Mouse (Mus musculus) urinary bladder, postnatal 4 days (tissue): ENCODE measurements around the gene Nkap.
"Not testable (repeated sequence)": the region's sequence is repeated elsewhere in the genome, so short reads cannot be mapped to it uniquely, and the experiment has no call there.

Source experiments
- DNase-seq, 2 experiments: peaks; one replicate each; pipeline ENCODE4 v3.0.0; 2021 to 2022; ENCODE audit warnings: low spot score in 2 of 2

The Nkap gene

GRCm38 (mm10) chrX:37126671-37127358, at the start of gene Nkap:
Gene Nkap, plus strand, starts transcription at chrX:37126795.
- peak; percentile 51 to 63 for DNase-seq

- not testable (repeated sequence) for DNase-seq
These were observed 46.2 kb upstream of the Nkap start for GRCm38 (mm10) chrX:37080345-37080744.

GRCm38 (mm10) chrX:37081194-37081593, 45.4 kb upstream of the Nkap start:
- no peak for DNase-seq

GRCm38 (mm10) chrX:37084318-37084926, 42.2 kb upstream of the Nkap start:
- DNase-seq: no peak

DNA sequence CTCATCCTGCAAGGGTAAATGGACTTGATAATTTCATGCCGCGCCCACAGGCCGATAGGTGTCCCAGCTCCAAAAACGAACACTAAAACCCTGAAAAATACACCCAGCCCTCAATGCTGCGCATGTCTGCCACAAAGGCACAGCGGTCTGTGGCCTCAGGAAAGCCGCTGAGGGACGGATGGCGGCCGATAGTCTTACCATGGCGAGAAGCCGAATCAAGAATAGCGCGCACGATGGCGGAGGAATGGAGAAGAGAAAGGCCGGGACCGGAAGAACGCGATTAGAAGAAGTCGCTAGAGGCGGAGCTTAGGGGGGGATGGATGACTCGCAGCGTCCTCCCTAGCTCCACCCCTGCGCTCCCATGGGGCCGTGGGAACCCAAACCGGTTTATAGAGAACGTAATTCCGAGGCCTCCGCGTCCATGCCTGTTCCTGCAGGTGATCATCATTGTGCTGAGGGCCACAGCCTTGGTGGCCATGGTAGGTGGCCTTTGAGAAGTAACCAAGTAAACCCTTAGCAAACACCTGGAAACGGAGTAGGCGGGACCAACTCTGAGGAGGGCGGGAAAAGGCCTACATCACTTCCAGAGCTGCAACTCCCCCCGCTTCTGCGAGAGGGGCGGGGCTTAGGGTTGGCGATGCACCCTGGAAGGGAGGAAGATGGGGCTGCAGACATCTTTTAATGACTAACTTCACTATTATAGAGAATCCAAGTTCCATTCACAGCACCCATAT, 41.5 kb upstream of the Nkap start, which contains the start of gene Rpl39:
Rpl39 (minus strand) TSS at position 476 of the 734 bp plus-strand sequence.
- peak; percentile 80 to 83 for DNase-seq

DNA sequence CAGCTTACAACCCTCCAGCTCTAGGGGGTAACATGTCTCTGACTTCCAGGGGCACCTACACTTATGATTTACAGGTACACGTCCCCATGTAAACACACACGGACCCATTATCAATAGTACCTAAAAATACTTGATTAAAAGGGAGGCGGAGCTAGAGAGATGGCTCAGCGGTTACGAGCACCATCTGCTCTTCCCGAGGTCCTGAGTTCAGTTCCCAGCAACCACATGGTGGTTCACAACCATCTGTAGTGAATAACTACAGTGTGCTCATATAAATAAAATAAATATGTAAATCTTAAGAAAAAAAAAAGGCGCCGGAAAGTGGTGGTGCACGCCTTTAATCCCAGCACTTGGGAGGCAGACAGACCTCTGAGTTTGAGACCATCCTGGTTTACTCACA, 40.9 kb upstream of the Nkap start:
- no peak for DNase-seq

DNA sequence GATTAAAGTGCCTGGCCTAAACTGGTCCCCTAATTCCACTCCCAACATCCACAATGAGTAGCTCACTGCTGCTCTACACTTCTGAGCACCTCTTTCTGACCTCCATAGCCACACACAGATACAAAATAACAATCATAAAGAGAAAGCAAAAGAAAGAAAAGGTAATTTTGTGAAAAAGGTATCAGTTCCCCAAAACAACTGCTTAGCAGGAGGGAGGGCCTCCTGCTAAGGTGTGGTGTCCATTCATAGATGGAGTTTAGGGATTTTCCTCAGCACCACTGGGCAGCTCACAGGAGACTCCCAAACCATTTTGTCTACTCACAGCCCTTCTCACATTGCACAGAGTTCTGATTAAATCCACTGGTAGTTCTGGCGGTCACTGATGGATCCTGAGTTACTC, 37.8 kb upstream of the Nkap start:
- DNase-seq: no peak

- no peak for DNase-seq
These were observed 35.1 kb upstream of the Nkap start for GRCm38 (mm10) chrX:37091457-37091856.

- DNase-seq: no peak
These were observed 31.4 kb upstream of the Nkap start for GRCm38 (mm10) chrX:37095106-37095768.

GRCm38 (mm10) chrX:37098681-37099080, 27.9 kb upstream of the Nkap start:
- no peak for DNase-seq

- DNase-seq: no peak
These were observed 22.8 kb upstream of the Nkap start for GRCm38 (mm10) chrX:37103826-37104225.

DNA sequence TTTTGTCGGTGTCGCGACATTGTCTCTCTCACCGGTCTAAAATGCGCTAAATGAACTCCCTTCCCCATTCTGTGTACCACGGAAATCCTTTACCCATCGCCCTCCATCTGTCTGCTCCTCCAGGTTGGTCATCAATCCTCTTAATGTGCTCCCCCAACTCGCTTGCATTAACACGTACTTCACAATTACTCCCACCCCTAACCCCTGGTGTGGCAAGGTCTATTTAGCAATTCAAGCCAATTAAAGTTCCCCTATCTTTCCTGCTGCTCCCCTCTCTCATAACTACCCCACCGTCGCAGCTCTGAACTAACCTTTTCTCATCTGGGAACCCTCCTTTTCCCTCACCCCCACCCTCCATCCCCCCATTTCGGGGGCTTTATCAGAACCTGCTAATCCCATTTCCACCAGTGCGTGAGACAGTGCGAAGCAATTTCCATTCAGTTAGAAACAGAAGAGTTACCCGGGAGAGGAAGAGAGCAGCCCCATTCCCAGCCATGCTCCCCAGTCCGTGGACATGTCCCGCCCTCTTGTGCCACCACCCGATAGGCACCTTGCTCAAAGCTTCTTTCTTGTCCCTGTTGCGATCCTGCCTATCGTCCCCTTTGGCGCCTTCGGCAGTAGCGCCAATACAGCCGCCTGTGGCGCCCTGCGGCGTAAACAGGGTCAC, 16.9 kb upstream of the Nkap start:
- DNase-seq: no peak

- DNase-seq: peak; percentile 89 to 90
These were observed 16.3 kb upstream of the Nkap start, which contains the start of gene Upf3b for GRCm38 (mm10) chrX:37110193-37110880. Gene Upf3b, minus strand, starts transcription at chrX:37110322.

DNA sequence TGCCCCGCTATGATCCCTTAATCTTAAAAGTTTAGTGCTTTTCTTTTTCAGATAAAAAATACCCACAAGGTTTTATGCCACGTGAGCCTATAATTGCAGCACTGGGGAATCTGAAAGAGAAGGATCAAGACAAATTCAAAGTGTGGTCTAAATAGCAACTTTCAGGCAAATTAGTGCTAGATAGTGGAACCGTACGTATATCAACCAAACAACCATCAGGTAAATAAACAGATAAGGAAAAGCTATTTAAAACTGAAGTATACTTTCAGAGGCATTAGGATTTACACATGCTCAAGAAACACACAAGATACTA, 15.8 kb upstream of the Nkap start:
- DNase-seq: no peak

DNA sequence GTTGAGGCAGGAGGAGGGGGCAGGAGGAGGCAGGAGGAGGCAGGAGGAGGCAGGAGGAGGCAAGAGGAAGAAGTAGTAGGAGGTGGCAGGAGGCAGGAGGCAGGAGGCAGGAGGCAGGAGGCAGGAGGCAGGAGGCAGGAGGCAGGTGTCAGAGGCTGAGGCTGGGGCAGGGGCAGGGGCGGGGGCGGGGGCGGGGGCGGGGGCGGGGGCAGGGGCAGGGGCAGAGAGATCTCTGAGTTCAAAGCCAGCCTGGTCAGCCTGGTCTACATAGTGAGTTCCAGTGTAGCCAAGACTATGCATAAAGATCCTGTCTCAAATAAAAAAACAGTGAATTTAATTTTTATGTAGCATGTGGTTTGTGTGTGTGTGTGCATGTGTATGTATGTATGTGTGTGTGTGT, 9.5 kb upstream of the Nkap start:
- DNase-seq: no peak

DNA sequence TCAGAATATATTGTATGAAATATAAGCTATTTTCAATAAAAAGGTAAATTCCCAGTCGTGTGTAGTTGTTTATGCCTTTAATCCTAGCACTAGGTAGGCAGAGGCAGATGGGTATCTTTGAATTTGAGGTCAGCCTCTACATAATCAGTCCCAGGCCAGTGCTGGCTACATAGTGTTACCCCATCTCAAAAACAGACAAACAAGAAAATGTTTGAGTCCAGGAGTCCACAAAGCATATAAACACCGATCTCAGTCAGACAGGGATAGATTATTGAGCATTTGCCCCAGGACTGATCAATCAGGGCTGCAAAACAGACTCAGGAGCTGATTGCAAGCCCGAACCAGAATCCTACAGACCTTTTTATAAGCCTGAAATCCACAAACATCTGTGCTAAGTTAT, 7.0 kb upstream of the Nkap start:
- DNase-seq: no peak

DNA sequence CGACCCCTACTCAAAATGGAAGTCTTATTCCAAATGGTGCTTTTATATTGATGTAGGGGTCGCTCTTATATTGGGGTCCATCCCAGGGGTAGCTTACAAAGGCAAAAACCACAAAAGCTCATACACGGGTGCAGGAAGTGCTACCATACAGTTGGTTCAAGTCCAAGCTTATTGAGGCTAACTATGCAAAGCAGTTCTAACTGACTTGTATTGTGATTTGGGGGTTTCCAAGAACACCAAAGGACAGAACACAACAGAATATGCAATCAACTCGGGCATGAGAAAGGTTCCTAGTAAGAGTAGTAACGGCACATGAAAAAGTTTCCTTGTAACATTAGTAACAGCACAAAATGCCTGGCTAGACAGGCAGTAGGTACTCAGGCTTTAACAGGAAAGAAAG, 6.4 kb upstream of the Nkap start:
- DNase-seq: no peak

DNA sequence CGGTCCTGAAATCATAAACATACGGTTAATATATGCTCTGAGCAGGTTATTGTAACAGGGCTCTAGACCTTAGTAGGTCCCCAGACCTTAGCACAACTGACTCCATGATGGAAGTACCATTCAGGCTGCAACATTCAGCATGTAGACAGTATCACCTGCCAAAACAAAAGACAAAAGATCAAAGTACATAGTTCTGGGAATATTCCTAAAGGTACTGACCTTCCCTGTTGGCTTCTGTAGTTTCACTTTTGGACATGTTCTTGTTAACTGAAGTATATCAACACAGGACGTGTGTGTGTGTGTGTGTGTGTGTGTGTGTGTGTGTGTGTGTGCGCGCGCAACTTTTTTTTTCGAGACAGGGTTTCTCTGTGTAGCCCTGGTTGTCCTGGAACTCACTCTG, 1.1 kb upstream of the Nkap start:
- no peak for DNase-seq

- no peak for DNase-seq
These were observed 15.1 kb downstream of the Nkap start for GRCm38 (mm10) chrX:37141732-37142131.

GRCm38 (mm10) chrX:37144498-37144897, 17.9 kb downstream of the Nkap start:
- DNase-seq: not testable (repeated sequence)

DNA sequence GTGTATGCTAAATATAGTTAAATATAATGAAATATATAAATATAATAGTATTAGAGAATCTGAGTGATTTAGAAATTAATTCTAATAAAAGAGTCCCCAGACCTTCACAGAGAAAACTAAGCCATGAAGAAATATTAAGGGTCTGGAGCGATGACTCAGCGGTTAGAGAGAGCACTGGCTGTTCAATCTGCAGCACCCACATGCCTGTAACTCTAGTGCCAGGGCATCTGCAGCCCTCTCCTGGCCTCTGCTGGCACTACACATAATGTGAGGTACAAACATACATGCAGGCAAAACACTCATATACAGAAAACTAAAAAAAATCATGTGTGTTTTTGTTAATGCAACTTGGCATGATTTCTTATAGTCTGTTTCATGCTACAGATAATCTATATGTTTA, 18.4 kb downstream of the Nkap start:
- DNase-seq: no peak
